Mouse (Mus musculus) right cerebral cortex, postnatal 25 days (tissue): ENCODE measurements around the gene Ank3.

Experiments used
- DNase-seq: peaks from one replicate; pipeline ENCODE4 v3.0.0; 2022

Ank3 gene

DNA sequence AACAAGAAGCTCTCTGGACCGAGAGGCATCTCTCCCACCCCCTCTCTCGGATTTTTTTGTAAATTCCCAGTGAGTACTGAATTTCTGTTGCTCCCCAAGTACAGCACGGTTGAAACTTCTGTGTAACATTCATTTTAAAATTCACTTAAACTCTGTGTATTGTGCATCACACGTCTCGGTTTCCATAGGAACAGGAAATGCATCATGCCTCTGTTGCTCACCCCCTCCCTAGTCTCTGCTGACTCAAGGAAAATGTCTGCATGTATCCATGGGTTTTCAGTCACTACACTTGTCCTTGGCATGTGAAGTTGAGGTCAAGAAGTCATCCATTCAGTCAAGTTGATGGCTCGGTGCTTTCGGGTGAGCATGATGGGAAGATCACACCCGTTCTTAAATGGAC is 234.3 kb downstream of the Ank3 start:
- DNase-seq = no peak

DNA sequence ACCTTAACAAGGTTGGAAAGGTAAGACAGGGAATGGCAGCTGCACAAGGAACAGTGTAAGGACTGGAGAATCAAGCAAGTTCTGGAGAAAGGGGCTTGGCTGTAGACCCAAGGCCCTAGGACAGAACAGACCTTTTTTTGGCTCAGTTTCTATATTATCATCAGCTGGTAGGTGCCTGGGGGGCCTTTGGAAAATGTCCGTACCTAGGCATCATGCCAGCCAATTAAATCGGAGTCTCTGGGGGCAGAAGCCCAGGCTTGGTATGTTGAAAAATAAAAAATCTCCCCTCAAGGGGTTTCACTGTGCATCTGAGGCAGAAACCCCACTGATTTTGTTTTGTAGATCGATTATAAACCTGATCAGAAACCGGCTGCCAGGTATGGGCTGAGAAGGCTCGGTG is 236.3 kb downstream of the Ank3 start:
- no peak for DNase-seq

DNA sequence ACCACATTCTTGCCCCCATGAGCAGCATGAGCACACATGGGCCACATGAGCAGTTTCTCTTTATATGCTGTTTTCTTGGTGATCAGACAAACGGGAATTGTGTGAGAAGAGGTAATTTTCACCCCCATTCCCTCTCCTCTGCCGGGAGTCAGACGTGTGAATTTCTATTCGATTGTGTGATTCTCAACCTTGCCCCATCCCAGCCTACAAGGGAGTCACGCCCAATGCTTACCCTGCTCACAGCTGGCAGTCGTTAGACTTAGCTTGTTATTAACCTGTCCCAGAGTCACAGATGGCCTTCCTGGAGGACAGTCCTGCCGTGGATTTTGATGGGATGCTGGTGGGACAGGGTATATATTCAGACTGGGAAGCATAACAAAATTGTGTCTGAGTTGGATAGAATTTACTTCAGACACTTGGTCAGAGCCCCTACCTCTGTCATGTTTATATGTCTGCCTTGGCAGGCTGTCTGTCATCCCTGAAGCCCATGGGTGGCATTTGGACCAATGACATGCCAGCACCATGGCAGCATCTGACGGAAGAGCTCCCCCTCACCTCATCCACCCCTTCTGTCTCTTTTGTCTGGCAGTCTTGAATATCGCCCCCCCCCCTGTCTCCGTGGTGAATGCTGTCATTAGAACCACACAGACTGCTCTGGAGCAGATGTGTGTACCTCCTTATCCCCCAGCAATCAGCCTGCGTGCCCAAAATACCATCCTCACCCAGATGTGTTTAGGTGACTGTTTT is 237.5 kb downstream of the Ank3 start:
- DNase-seq = no peak

DNA sequence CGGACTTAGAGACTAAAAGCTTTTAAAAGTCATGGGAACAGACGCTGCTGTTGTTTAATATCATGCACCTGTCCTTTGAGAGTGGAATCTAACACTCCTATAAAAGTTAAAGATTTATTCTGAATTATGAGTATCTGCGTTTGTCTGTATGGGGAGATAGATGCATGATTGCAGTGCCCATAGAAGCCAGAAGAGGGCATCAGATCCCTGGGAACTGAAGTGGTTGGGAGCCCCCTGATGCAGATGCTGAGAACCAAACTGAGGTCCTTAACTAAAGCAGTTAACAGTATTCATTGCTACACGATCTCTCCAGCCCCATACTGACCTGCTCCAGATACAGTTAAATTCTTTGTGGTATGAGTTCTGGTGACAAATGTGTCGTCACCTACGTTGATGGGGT is 240.6 kb downstream of the Ank3 start:
- no peak for DNase-seq

DNA sequence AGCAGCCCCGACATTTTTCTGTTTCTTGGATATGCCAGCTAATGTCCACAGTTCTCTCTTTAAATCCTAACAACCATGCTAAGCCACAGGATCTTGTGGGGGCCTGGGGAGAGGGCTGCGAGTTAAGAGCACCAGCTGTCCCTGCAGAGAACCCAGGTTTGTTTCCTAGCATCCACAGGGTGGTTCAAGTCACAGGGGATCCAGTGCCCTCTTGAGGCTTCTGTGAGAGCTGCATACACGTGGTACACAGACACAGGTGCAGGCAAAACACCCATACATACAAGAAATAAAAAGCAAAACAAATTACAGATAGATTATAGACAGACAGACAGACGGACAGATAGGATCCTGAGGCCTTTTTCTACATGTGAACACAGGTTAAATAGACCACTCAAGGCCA is 242.0 kb downstream of the Ank3 start:
- no peak for DNase-seq

DNA sequence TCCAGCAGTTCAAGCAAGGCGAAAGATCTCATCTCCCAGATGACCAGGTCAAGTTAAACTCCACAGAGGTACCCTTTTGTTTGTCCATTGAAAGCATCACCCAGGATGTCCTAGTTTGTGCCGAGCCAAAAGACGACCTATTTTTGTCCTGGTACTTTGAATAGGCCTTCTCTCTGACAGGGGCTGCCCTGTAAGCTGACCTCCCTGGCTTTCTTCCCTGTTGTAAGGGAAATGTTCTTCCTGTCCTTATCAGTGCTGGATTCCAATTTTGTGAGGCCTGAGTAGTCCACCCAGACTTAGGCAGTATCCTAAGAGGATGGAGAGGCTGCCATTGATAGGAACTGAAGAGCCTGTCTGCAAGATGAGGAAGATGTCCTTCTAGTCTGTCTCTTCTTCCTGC is 244.9 kb downstream of the Ank3 start:
- DNase-seq = no peak

DNA sequence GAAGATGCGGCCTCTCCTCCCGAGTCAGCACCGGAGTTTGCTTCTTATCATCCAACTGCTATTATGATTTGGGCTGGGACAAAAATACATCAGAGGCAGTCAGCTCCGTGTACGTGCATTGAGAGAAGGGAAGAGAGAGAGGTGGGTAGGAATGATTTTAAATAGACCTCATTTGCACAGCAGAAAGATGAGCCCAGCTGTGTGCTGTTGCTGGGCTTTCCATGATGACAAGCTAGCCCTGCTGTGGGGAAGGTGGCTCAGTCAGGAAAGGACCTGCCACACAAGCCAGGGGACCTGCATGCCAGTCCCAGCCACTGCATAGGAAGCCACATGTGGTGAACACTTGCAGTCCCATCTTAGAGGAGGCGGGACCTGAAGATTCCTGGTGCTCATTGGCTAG is 245.4 kb downstream of the Ank3 start:
- no peak for DNase-seq

DNA sequence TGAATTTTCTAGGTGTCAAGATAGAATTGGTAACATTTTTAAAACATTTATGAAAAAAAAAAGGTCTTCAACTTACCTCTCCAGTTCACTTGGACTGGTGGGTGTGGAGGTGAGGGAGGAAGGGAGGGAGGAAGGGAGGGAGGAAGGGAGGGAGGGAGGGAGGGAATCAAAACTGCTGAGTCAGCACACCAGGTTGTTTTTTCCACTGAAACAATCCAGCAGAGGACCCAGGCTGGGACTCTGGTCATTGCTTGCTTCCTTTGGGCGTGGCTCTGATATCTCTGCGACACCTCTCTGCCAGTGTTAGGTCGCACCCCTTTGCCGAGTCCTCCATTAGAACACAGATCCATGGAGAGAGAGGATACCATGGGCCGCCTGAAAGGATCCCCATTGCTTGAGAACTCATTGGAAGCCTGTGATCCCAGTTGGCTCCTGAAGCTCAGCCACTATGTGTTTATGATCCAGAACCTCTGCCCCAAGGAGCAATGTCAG is 246.8 kb downstream of the Ank3 start:
- no peak for DNase-seq

DNA sequence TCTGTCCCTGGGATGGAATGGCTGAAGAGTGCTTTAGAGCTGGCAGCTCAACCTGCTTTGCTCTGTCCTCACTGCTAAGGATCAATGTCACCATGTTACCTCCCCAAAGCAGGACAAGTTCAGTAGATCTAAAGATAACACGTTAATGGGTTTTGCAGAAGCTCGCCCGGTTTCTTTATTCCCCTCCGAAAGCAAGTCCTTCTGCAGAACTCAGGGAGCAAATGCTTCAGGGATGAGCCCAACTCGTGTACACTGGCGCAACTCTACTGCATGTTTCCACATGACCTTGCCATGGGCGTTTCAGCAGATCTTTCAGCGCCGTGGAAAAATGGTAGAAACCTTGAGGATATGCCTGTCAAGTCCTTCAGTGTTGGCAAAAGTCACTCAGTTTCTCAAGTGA is 247.4 kb downstream of the Ank3 start:
- DNase-seq = no peak

DNA sequence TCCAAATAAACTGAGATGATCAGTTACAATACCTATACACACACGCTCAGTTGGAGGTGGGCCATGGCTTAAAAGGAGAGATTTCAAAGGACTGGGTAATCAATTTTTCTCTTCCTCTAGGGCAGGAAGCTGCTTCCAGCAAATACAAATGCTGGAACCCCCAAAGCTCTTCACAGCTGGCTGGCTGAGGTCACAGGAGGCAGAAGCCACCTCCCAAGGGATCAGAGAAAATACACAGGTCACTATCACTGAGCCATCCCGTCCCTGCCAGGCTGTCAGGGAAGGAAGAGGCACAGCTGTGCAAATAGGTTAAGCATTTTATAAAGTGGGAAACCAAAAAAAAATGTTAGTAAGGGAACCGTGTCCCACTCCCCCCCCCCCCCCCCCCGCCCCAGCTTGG is 251.5 kb downstream of the Ank3 start:
- no peak for DNase-seq

DNA sequence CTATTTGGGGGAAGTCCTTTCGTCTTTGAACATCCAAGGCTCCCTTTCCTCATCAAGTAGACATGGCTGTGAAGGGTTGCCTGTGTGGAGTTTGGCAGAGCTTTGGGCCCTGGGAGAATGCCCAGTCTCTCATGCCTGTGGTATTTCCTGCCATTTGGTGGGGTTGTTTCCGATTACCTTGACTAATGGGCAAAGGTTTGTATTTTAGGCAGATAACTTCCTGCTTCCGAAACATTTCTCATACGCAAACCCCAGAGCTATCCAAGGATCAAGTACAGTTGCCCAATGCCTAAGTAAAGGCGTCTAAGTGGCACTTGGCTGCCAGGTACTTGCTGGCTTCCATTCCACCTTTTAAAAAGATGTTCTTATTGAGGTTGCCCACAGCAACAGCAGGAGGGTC is 254.1 kb downstream of the Ank3 start:
- DNase-seq = no peak

DNA sequence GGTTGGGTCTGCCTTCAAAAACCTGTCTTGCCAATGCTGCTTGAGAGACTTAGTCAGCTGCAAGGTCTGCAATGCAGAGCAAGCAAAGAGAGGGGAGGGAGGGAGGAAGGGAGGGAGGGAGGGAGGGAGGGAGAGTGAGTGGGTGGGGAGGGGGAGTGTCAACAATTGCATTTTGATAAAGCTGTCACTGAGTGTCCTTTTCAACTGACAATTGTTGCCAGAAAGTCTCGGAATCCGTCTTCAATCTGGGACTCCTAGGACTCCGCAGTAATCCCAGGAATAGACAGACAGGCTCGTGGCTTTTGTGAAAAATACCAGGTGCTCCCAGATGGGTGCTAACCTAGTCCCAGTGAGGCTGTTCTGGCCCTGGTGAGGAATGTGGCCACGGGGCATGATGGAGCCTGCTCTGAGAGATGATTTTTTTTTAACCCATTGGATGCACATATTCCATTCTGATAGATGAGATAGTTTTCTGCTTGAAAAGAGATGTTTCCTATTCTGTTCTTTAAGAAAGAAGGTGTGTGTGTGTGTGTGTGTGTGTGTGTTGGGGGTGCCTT is 254.6 kb downstream of the Ank3 start:
- DNase-seq = no peak

DNA sequence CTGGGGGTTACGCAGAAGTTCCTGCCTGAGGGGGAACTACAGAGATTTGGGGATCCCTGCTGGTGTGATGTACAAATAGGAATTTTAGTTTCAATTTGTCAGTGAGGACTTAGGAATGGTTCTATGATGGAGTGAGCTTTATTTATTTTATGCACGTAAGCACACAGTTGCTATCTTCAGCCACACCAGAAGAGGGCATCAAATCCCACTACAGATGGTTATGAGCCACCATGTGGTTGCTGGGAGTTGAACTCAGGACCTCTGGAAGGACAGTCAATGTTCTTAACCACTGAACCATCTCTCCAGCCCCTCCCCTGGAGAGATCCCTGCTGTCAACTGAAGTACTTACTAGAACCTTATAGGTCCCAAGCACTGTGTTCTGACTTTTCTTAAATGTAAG is 255.6 kb downstream of the Ank3 start:
- no peak for DNase-seq

DNA sequence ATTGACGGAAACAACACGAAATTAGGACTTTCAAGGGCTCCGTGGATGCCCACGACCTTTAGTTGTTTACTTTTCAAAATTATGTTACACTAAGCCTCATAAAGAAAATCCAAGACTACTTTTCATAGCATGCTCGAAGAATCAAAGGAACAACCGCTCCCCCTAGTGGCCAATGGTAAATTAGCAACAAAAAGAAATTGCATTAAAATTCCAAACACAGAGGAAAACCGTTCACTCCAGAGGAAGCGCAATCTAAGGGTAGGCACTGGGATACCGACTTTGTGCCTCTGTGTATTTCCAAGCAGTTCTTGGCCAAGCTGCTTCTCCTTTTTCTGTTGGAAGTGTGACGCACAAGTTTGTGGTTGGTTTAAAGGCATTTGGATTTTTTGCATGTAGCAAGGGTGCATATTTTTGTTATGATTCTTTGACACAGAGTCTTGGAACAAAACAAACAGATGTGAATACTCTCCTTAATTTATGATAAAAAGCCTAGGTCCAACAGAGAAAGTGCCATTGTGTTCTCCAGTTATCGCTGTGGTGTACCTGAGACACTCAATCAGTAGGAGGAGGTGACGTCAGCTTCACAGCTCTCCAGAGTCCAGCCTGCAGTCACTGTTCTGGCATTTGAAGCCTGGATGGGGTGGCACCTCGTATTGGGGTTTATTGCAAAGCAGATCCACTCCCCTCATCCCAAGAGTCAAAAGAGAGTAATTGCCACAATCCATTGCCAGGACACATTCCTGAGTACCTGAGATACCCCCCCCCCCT is 256.5 kb downstream of the Ank3 start:
- no peak for DNase-seq

DNA sequence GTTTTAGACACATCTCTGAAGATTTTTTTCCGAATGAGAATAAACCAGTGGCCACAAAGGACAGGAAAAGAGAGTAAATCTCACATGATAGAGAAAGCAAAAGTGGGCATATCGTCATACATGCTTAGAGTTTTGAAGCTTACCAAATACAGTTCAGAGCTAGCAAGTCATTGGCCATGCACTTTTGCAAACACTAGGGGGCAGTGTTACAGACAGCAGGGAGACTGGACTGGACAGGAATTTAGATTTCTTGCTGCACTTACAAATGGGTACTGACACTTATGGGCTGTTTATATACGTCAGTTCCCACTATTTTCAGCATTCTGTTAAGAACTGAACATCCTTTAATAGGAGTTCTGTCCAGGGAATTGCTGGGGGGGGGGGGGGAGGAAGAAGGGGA is 257.7 kb downstream of the Ank3 start:
- DNase-seq = peak; percentile 44

DNA sequence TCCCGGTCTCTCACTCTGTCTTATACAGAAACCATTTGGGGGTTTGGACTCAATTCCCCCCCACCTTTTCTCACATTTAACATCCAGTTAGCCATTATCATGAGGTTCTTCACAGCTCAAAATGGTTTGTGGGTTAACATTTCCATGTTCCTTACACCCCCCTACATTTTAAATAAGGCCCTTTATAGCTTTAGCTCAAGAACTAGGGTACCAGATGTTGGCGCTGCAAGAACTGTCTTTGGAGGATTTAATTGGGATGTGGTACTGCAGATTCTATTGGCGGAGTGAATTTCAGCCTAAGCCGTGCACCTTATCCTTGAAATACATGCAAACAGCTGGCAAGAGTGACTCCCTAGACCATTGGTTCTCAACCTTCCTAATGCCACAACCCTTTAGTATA is 261.2 kb downstream of the Ank3 start:
- no peak for DNase-seq

DNA sequence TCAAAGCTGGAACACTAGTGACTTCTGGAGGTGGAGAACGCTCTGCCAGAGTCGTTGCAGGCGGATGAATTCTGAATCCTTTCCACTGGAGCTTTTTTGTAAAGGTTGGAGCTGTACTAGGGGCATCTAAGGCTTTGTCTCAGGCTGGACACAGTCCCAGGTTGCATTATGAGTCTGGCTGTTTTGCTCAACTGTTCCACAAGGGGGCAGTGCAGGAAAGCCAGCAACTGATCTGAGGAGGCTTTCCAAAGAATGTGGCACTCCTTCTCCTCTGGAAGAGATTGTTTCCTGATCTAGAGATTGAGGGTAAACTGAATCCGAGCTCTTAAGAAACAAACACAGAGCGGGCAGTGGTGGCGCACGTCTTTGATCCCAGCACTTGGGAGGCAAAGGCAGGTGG is 263.8 kb downstream of the Ank3 start:
- DNase-seq = peak; percentile 76

DNA sequence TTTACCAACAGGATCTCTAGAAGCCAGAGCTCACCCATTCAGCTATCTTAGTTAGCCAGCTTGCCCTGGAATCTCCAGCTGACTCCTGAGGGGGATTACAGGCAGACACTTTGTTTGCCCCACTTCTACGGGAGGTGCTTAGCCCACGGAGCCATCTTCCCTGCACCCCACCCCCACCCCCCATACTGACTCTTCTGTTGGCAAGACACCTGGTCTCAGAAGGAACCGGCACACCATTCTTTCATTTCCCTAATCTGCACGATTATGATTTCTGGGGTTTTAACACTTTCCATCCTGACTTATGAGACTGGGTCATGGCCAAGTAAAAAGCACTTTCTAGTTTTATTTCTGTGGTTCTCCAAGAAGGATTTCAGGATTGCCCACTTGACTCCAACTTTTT is 268.9 kb downstream of the Ank3 start:
- DNase-seq = no peak

DNA sequence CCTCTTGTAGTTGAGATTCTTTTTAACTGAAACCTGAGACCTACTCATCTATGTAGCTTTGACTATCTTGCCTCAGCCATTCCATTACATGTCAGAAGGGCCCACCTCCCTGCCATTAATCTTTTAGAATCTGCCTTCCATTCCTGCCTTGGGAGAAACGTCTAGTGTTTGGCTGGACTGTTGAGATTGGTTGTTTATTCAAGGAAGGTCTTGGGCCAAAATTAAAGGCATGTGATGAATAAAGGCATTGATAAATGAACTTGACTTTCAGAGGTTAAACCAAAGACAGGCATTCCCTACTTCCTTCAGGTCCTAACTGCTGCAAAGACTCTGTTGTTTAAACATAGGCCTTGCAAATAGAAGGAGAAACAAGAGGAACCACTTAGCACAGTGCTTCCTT is 271.9 kb downstream of the Ank3 start:
- no peak for DNase-seq

DNA sequence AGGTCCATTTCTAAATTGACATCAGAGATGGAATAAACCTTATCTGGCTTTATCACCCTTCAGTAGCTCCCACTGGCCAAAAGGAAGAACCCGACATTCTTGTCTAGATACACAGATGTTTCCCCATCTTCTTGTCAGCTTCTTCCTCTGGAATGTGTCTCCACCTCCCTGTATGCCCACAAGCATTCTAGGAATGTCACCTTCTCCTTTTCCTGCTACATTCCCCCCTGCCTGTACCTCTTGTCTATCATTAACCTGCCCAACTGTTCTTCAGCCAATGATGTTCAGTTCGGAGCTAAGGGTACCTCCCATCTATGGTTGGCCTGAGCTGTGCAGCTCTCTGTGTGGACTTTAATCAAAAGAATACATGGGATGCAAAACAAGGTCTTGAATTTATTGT is 272.4 kb downstream of the Ank3 start:
- DNase-seq = no peak

DNA sequence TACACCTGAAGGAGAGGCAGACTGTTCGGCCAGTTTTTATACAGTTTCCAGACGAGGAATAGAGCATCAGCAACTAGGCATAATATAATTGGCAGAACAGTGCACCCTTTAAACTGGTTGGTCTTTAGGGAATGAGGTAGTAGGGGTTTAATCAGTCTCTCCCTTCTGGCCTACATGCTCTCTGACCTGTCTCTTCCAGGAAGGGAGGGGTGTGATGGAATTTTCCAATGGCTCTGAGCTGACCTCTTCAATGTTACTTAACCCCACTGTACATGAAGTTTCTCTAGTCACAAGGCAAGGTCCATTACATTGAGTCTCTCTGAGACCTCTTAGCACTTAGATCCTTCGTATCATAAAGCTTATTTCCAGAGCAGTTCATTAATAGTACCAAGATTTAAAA is 272.9 kb downstream of the Ank3 start:
- no peak for DNase-seq

DNA sequence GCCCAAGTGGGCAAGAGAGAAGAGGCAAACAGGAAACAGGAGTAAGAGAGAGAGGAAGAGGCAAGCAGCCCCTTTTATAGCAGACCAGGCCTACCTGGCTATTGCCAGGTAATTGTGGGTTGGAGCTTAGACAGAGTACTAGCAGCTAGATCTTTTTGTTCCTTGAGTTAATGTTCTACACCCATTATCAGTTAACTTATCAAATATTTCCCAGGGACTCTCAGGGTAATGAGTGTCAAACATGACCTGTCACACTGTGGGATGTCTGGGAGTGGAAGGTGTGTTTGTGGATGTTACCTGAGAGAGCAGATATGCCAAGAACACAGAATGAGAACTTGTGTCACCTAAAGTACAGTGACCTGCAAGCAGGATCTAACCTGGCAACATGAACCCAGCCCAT is 274.0 kb downstream of the Ank3 start:
- no peak for DNase-seq

DNA sequence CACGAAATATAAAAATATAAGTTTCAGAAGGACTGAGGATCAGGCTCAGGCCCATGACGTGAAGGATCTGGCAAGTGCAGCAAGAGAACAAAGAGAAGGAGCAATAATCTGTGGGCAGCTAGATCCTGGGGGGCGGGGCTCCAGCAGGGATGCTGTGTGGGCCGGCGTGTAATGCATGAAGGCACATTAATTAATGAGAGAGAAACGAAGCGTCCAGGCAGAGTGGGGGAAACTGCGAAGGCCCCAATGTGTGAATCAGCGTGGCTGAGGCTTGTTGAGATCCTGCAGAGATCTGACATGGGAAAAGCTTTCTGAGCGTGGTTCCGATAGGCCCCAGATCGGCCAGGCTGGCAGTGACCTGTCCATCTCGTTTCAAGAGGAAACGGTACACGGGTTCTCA is 279.7 kb downstream of the Ank3 start:
- DNase-seq = no peak

DNA sequence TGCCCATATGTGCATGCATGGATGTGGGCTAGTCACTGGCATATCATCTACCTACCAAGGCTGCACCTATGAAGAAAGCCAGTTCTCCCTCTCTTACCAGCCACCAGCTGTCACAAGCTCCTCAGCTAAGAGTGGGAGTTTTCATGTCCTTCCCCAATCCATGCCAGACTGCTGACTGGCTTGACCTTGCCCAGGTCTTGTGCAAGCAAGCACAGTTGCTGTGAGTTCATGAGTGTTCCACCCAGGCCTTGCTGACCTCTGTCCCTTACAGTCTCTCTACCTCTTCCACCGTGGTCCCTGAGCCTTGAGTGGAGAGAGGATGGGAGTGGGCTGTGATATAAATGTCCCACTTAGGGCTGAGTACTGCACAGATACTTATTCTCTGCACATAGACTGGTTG is 287.8 kb downstream of the Ank3 start:
- DNase-seq = no peak
